Mouse (Mus musculus): ENCODE measurements around the gene Bpifb1.
"Not testable (repeated sequence)": the region's sequence is repeated elsewhere in the genome, so short reads cannot be mapped to it uniquely, and the experiment has no call there.

Gene Bpifb1

DNA sequence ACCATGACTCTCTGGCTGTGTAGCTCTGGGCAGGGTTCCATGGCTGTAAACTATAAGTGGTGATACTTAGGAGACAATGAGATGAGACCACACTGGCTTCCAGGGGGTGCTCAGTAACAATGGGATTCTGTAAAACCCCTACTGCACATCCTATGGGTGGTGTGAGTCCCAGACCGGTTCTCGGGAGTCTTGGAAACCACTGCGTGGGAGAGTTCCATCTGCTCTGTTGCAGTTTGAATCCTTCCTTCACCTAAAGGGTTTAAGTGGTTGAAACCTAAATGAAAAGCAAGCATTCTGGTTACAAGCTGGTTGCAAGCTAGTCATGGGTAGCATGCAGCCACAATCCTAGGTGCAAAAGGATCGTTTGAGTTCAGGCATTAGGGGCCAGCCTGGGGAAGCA lies 21.3 kb downstream of the Bpifb1 start:
- no peak for DNase-seq (ENCODE audit: low read depth)

DNA sequence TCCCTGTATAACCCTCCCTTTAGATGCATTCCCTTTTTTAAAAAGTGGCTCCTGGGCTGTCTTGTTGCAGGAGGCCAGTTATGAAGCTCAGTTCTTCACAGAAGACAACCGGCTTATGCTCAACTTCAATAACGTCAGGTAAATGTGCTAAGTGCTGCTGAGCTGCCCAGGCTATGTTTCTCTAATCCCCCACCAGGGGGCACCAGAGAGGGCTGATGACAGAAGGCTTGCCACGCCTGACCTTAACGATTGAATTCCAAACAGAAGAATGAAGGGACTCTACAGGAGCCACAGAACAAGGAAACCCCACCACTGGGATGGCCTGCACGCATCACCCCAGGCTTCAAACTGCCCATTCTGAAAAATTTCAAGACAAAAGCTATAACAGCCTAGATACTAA lies 24.6 kb downstream of the Bpifb1 start:
- DNase-seq (ENCODE audit: low read depth): peak; percentile 67

DNA sequence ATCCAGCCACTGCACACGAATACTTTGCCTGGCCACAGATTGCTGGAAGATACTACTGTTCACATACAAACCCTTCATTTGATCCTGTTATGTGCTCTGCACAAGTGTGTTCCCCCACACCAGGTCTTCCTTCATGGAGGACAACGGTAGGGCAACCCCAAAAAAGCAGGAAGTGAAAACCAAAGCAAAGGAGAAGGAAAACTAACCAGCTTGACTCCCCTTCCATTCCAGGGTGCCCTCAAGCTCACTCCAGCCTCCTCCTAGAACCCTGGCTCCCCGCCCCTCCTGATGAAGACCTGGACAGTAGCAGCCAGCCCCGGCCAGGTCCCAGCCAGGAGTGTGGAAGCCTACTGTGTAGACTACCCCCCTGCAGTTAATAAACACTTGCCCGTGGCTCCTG lies 29.3 kb downstream of the Bpifb1 start:
- no peak for DNase-seq (ENCODE audit: low read depth)

DNA sequence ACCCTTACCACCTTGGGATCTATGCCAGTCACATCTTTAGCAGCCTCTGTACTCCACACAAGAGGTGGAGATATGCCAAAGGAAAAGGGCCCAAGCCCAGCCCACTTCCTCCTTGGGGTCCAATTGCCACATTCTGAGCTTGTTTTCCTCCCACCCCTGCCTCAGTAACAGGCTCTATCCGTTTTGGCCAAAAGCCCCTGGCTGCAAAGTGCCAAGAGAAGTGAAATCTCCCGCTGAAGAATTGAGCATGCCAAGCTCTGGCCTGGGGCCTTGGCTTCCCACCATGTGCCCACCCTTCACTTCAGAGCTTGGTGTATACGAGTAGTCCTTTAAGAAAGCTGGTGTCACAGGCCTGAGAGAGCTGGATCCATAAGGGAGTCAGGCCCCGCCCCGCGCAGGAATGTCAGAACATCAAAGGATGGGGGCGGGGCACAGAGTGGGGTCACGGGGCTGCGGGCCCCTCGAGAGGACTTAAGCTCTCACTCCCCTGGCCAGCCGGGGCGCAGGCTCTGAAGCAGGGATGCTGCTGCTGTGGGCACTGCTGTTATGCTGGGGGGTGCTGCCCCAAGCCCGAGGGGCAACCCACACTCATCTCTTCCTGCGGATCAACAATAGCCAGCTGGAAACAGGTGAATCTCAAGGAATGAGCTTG lies 32.8 kb downstream of the Bpifb1 start, which contains the start of gene Bpifb5:
Bpifb5 (plus strand) TSS at position 478 of the 652 bp plus-strand sequence.
- DNase-seq (ENCODE audit: low read depth): no peak

DNA sequence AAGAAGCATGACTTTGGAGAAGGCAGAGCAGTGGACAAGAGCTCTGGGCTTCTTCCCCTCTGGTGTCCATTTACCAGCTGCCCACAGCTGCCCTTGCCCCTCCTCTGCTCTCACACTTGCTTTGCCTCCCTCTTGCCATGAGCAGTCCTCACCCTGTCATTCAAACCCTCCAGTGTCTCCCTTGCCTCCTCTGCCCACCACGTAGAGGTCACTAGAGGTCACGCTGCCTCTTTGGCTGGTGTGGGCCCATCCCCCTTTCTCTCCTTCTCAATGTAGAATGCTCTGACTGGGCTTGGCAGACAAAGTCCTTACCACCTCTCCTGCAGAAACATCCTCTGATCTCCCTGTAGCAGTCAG lies 33.3 kb downstream of the Bpifb1 start:
- no peak for DNase-seq (ENCODE audit: low read depth)

DNA sequence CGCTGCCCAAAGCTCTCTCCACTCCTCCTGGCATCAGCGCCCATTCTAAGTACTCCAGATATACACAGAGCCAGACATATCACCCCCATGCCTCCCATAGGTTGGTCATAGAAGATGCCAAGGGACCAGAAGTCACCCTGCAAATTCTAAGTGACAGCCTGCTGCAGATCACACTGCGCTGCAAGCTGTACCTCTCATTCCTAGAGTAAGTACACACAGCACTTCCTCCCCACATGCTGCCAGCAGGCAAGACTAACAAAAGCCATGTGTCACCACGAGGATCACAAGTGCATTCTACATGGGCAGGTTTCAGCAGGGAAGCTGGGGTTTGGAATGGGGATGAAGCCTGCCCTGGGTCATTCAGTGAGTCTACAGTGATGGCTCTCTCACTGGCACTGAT lies 36.4 kb downstream of the Bpifb1 start:
- DNase-seq (ENCODE audit: low read depth): no peak

DNA sequence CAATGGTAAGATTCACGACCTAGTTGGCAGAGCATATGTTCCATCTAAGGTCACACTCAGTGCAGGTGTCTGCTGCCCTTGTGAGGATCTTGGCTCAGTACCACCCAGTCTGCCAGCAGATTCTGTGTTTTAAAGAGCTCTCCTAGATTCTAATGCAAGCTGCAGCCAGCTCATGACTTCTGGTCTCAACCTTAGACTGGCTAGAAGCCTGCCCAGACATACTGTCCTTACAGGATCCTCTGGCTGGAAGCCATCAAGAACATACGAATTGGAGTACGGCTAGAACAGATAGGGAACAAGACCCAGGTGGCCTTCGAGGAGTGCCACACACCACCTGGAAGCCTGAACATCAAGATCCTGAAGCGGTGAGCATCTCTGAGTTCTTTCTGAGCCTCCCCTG lies 37.2 kb downstream of the Bpifb1 start:
- DNase-seq (ENCODE audit: low read depth): no peak

DNA sequence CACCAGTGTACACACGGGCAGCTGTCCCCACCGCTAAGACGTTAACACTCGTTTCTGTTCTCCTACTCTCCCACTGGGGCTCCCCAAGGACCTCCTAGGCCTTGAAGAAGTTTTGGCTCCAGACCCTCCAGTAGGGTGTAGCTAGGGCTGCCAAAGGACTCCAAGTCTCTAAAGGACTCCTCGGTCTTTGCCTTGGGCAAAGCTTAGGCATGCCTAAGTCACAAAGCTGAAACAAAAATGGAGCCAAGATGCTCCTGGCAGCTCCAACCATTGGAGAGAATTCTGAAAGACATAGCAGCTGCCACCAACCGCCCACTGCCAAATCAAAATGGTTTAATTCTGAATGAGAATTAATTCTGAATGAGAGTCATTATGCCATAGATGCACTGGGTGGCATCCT lies 42.8 kb downstream of the Bpifb1 start:
- DNase-seq (ENCODE audit: low read depth): no peak

DNA sequence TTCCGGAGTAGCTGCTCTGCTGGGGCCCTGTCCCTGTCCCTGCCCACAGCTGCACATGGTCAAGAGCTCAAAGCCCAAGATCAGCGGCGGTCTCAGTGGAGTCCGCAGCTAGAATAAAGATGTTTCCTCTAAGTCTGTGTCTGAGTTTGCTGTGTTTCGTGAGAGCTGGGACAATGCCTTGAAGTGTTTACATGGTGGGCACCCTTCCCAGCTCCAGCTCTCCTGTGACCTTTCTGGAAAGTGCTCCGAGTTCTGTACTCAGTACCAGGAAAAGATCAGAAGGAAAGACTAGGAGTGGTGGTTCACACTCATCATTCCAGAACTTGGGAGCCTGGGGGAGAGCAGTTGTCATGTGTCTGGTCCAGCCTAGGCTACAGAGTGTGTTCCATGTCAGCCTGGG lies 50.2 kb downstream of the Bpifb1 start:
- no peak for DNase-seq (ENCODE audit: low read depth)

DNA sequence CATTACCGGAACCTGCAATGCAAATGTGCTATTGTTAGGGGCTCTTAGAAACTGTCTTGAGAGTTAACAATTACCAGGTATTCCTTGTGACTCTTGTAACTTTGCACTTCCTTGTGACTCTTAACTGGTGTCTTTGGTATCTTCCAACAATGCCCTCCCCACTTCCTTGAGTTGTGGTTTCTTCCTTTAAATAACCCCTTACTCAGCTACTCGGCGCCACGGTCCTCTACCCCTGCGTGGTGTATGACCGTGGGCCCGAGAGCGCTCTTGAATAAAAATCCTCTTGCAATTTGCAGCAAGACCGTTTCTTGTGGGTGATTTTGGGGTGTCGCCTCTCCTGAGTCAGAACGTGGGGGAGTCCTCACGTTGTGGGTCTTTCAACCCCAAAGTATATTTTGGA lies 52.1 kb downstream of the Bpifb1 start:
- DNase-seq (ENCODE audit: low read depth): not testable (repeated sequence)

DNA sequence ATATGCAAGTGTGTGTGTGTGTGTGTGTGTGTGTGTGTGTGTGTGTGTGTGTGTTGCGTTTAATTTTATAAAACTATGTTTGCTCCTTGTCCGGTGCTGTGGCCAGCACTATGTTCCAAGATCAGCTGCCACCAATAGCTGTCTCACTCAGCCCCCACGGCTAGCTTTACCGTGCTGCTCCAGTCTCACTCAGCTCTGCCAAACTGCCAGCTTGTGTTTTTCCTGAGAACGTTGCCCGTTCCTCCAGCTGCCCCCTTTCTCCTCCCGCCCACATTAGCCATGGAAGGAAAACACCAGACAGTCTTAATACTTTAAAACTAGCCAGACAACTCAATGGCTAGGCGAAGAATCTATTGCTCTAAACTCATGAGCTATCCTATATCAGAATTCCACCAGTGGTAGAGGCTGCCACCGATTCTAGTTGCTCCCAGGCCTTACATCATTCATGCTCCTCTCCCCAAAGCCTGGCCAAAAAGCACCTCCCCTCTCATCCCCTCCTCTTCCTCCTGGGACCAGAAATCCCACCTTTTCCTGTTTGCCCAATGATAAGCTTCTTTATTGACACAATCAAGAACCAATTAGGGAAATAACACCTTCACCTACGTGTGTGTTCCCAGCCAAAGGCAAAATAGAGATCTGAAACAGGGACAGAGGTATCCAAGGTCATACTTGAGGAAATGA lies 52.9 kb downstream of the Bpifb1 start:
- no peak for DNase-seq (ENCODE audit: low read depth)

DNA sequence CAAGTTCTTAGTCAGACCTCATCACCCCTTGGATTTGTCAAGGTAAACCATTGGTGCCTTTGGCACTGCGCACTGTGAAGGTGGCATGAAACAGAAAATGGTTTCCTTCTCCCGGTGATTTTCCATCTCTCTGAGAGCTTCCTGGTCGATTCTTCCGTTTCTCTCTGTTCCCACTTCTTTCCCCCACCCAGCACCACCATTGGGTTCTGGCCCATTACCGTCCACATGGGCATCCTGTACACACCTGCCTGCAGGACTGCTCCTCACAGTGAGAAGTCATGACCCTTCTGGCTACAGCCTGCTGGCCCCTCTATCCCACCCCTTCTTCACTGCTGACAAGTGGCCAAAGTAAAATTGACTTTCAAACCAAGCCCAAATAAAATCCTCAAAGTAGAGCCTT lies 54.7 kb downstream of the Bpifb1 start:
- DNase-seq (ENCODE audit: low read depth): no peak

DNA sequence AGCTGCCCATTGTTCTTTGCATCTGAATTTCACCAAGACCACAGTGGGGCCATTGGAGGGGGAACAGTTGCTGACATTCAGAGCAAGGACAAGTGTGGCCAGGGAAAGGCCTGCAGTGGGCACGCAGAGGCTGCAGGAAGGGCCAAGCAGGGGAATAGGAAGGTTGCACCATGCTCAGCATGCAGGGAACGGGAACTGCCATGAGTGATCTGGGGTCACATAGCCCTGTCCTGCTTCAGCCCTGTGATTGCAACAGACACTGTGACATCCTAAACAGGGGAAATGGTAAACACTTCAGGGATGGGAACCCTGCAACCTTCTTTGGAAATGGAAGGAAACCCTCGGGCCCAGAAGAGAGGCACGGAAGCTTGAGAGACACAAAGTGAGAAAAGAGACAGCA lies 64.6 kb downstream of the Bpifb1 start:
- DNase-seq (ENCODE audit: low read depth): not testable (repeated sequence)

DNA sequence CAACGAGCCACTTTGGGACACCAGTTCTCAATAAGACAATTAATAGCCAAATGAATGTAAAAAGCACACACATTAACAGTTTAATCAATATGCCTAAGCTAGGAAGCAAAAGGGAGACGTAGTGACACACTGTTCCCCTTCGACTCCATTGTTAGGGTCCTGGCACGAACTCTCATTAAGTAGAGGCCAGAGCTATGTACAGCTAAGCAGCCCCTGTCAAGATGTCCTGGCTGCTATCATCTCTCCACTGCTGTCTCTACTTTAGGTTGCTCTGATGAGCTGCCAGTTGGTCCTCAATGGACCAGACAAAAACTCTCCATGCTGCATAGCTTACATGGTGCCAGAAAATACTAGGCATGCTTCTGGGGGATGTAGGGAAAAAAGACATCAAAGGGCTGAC lies 65.2 kb downstream of the Bpifb1 start:
- DNase-seq (ENCODE audit: low read depth): no peak

DNA sequence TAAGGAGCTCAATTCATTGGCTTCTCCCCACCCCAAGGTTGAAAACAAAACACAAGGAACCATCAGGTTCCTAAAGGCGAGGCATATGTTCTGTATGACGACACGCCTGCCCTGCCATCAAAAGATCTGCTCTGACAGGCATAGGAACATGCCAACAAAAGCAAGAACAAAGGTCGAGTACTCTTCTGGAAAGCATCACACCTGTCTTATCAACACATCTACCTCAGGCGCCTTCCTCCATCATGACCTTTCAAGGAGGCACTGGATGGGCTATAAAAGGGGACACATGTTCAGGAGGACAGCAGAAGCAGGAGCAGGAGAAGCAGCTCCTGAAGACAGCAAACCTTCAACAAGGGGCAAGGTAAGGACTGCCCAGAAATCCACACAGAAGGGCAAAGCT lies 66.9 kb downstream of the Bpifb1 start, which contains the start of gene Bpifb9a:
Bpifb9a (plus strand) TSS at position 301 of the 400 bp plus-strand sequence.
- DNase-seq (ENCODE audit: low read depth): not testable (repeated sequence)

DNA sequence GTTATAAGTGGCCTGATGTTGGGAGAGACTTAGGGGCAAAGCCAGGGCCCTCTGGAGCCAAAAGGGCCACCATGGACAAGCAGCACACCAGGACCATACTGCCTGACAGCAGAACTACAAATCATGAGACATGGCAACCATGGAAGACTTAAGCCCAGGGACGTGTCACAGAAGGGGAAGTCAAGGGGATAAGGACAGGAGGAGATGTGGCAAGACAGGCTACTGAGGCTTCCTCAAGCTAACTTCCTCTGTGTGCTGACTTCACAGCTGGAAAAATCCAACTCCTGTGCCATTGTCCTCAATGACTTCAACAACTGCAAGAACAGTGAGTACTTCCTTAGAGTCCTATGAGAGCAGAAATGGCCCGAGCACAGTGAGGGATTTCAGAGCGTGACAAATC lies 73.8 kb downstream of the Bpifb1 start:
- DNase-seq (ENCODE audit: low read depth): not testable (repeated sequence)

Data from 416B (cell line).